Mouse (Mus musculus) thymus, postnatal 14 days (tissue): Measurements from ENCODE around the gene Cks2.
"Not testable (repeated sequence)": the region's sequence is repeated elsewhere in the genome, so short reads cannot be mapped to it uniquely, and the experiment has no call there.

ENCODE experiments used
- DNase-seq: peaks from one replicate; pipeline ENCODE4 v3.0.0; 2021

The Cks2 gene

GRCm38 (mm10) chr13:51641424-51641823 lies 3.6 kb upstream of the Cks2 start:
- DNase-seq, result no peak

- DNase-seq, result no peak
These were observed 2.8 kb upstream of the Cks2 start for GRCm38 (mm10) chr13:51642171-51642778.

- peak; percentile 12 for DNase-seq
These were observed 856 bp upstream of the Cks2 start for GRCm38 (mm10) chr13:51643924-51644828.

- peak; percentile 14 for DNase-seq
These were observed 840 bp downstream of the Cks2 start for GRCm38 (mm10) chr13:51645872-51646271.

GRCm38 (mm10) chr13:51646362-51647027 lies 1.5 kb downstream of the Cks2 start:
- no peak for DNase-seq

GRCm38 (mm10) chr13:51647770-51648169 lies 2.7 kb downstream of the Cks2 start:
- DNase-seq, result no peak

GRCm38 (mm10) chr13:51648237-51648636 lies 3.2 kb downstream of the Cks2 start:
- DNase-seq, result no peak

GRCm38 (mm10) chr13:51649740-51650139 lies 4.7 kb downstream of the Cks2 start:
- DNase-seq, result no peak

- peak; percentile 96 for DNase-seq
These were observed 6.5 kb downstream of the Cks2 start, which contains the start of gene Secisbp2 for GRCm38 (mm10) chr13:51651408-51652064. TSS of gene Secisbp2 (plus strand) at chr13:51651697.

- no peak for DNase-seq
These were observed 8.1 kb downstream of the Cks2 start for GRCm38 (mm10) chr13:51653159-51653558.

GRCm38 (mm10) chr13:51653961-51654360 lies 8.9 kb downstream of the Cks2 start:
- no peak for DNase-seq

- DNase-seq, result no peak
These were observed 11.6 kb downstream of the Cks2 start for GRCm38 (mm10) chr13:51656516-51657235.

- no peak for DNase-seq
These were observed 13.1 kb downstream of the Cks2 start for GRCm38 (mm10) chr13:51658094-51658493.

- no peak for DNase-seq
These were observed 14.5 kb downstream of the Cks2 start for GRCm38 (mm10) chr13:51659573-51659972.

- DNase-seq, result no peak
These were observed 18.5 kb downstream of the Cks2 start for GRCm38 (mm10) chr13:51663561-51663960.

GRCm38 (mm10) chr13:51668195-51668594 lies 23.2 kb downstream of the Cks2 start:
- DNase-seq, result not testable (repeated sequence)

GRCm38 (mm10) chr13:51676641-51677040 lies 31.6 kb downstream of the Cks2 start:
- DNase-seq, result no peak

GRCm38 (mm10) chr13:51677041-51677440 lies 32.0 kb downstream of the Cks2 start:
- no peak for DNase-seq

GRCm38 (mm10) chr13:51677630-51678185 lies 32.7 kb downstream of the Cks2 start:
- DNase-seq, result no peak

GRCm38 (mm10) chr13:51678687-51679086 lies 33.7 kb downstream of the Cks2 start:
- DNase-seq, result no peak

GRCm38 (mm10) chr13:51679332-51679731 lies 34.3 kb downstream of the Cks2 start:
- DNase-seq, result no peak

GRCm38 (mm10) chr13:51681076-51681475 lies 36.0 kb downstream of the Cks2 start:
- no peak for DNase-seq
